Mouse (Mus musculus): ENCODE measurements at regions not wholly inside any gene's neighbourhood (a gene's known extent, or its start where the extent isn't known, plus 50 kb on each side); places are given as distances from the start of the nearest gene placed in this dataset.

DNA sequence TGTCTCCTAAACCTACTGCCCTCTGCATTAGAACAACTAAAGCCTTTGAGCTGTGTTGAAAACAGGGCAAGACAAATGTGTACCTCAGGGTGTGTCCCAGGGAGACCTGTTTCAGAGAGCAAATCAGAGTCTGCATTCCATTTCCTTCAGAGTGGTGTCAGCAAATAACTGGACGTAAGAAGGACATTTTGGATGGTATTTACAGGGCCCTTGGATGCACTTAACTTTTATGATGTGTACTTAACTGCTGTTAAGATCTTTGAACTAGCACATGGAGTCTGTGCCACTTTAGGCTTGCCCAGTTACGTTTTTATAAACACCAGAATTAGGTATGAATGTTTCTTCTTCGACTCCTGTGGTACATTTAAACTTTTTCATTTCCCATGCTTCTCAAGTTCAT is 123.0 kb upstream of the Mmadhc start:
- no peak for DNase-seq (ENCODE audit: low spot score)

DNA sequence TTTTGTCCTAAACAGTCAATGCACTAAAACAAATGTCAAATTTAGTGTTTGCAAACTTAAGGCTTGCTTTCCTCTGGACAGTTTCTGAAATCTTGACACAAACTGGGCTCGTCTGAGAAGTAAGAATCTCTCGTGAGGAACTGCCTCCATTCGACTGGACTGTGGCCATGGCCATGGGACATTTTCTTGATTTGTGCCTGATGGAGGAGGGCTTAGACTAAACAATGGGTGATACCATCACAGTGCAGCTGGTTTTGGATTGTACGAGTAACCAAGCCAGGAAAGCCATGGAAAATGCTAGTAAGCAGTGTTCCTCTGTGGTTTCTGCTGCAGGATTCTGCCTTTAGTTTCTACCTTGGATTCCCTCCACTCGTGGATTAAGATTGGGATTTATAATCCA is 121.0 kb upstream of the Mmadhc start:
- DNase-seq (ENCODE audit: low spot score) = no peak

DNA sequence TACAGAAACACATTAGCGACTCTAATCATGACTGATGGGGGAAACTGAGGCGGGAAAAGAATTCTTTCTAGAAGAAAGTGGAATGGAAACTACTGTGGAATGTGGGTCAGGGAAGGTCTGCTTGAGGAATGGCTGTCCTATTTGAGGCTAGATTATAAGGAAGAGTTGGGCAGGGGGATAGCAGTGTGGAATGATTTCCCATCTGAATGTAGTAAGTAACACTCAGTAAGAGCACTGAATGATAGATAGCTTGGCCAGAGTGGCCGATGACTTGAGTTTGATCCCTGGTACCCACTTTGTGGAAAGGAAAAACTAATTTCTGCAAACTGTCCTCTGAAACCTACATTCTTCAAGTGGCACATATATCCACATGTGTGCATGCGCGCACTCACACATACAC is 120.5 kb upstream of the Mmadhc start:
- no peak for DNase-seq (ENCODE audit: low spot score)

DNA sequence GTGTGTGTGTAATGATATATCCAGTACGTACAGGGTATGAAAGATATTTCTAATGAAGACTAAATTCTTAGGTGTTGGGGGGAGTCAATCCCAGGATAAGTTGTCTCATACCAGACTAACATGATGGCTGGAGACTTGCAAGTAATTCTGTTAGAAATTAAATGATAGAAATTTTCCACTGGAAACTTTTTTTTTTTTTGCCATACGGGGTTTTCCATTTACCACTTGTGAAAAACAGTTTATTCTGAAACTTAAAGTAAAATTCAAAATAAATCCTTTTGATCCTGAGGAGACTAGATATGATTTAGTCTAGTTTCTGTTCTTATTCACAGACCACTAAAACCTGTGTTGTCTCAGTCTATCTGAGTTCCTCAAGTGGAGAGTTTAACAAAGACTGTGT is 119.5 kb upstream of the Mmadhc start:
- no peak for DNase-seq (ENCODE audit: low spot score)

DNA sequence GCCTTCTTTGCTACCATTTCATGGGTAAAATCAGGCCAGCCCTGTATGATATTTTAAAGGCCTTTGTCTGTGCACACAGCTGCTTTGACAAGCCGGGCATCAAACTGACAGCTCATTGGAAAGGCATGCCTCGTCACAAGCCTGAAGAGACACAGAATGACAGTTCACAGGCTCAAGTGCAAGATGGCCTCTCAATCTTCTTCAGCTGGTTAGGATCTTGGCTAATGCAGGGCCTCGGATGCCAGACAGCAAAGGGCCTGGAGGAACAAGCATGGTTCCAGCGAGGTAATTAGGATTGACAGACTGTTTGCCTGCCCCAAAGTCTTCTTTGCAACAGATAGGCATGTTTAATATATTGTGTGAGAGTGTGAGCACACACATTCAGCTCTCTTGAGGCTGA is 109.3 kb upstream of the Mmadhc start:
- no peak for DNase-seq (ENCODE audit: low spot score)

DNA sequence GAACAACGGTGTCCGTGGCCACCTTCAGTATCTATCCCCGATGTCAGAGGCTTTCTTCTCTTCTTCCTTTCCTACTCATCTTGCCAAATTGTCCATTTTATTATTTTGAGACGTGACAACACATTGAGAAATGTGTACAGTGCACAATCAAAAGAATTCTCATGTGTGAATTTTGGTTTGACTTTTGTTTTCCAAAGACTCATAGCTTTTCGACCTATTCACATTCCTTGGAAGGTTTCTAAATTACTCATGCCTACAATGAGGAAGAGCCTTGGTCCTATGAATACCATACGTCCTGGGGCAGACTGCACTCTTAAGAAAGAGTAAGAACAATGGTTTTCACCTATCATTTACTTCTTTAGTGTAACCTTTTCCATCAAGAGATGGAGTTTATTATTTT is 106.5 kb upstream of the Mmadhc start:
- no peak for DNase-seq (ENCODE audit: low spot score)

DNA sequence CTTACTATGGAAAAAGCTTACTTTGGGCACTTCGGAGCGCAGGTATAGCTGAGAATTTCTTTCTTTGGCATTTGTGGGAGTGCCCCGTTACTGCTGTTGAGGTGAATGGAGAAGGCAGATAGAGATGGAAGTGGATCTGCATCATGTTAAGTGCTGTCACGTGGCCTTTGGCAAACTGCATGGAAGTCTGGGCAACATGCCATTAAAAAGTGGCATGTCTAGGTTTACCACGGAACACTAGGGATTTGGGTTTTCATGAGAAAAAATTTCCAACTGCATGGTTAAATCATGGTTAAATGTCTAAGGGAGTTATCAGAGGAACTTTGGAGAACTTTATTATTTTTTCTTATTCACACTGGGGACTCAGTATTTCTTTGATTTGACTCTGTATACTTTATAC is 102.0 kb upstream of the Mmadhc start:
- no peak for DNase-seq (ENCODE audit: low spot score)

DNA sequence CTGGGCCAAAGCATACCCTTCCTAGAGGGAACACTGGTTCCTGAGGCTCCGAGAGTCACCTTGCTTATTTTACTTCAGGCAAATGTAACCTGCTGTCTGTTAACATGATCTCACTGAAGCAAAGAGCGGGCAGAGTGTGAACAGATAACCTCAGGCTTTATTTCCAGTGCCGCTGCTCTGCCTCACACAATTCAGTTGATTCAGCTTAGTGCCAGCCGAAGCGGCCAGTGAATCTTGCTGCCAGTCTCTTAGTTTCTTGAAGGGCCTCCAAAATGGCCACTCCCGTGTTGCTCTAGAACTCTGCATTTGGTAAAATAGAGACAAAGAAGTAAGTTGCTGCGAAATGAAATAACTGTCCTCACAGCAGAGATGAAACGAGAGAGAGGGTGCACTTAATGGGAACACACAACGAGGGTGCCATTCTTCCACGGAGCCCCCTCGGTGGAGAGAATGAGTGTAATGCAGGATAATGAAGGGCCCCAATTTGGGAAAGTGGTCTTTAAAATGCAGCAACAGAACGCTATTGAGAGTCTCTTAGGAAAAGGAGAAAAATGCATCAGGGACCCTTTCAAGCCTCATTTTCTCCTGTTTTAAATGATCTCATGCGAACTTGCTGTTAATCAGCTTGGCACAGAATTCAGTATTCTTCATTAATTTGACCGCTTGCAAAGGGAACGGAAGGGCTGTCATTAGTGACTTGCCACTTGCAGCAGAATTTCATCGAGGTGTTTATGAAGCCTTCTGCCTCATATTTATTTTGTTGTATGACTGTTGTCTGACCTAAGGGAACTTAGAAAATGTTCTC is 81.2 kb upstream of the Mmadhc start:
- no peak for DNase-seq (ENCODE audit: low spot score)

DNA sequence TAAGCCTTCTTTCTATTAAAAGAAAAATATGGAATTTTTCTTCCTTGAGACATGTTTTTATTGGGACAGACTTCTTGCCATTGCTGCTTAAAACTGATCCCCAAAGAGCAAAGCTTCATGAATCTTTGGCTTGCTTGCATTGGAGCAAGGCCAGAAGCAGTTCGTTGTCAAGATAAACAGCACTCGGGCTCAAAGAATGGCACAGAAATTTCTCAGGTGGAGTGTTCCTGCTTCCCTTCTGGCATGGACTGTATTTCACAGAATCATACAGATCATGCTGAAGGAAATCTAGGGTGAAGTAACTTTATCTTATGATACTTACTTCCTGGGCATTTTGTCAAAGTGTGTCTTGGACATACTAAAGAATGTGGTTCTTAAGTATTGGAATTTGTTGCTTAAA is 77.0 kb upstream of the Mmadhc start:
- peak; percentile 26 for DNase-seq (ENCODE audit: low spot score)

DNA sequence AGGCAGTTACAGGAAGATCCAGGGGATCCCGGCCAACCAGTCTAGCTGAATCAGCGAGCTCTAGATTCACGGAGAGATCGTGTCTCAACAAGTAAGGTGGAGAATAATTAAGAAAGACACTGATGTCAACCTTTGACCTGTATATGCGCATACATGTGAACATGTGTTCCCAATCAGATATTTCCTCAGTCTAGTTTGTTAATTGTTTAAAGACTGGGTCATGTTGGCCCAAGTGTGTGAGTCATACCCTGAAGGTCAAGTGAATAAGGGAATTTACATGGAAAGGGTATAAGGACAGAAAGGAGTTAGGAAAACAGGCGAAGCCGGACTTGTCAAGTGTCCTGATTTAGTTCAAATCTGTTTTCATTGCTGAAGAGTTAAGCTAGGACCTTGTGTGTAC is 76.4 kb upstream of the Mmadhc start:
- no peak for DNase-seq (ENCODE audit: low spot score)

DNA sequence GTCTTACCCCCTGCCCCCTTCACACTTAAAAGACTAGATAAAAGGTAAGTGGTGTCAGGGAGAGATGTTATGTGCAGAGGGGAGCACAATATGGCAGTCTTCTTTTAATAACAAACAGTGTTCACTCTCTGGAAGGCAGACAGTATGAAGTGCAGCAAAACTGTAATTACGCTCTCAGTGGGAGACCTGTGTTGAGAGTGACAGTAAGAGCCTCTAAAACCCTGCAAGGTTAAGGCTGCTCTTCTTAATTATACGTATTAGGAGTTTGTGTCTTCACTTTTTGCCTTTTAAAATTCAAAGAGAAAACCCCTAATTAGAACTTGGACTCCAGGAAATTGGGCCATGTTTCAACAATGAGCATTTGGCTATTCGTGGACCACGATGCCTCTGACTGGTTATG is 72.2 kb upstream of the Mmadhc start:
- no peak for DNase-seq (ENCODE audit: low spot score)

DNA sequence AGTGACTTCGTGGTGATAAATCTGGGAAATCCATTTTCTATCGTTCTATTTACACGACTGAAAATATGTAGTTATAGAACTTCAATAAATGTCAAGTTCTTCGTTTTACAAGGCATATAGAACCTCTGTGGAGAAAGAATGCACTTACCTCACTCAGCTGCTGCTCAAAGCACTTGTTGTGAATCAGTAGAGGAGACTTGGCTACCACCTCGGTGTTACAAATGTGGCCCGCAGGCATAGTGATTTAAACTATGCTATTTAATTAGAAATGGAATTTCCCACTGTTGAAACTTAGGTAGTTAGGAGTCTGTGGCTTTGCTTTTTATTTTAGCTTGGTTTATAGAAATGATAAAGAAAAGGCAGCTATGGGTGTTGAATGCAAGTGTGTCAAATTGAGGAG is 71.8 kb upstream of the Mmadhc start:
- no peak for DNase-seq (ENCODE audit: low spot score)

DNA sequence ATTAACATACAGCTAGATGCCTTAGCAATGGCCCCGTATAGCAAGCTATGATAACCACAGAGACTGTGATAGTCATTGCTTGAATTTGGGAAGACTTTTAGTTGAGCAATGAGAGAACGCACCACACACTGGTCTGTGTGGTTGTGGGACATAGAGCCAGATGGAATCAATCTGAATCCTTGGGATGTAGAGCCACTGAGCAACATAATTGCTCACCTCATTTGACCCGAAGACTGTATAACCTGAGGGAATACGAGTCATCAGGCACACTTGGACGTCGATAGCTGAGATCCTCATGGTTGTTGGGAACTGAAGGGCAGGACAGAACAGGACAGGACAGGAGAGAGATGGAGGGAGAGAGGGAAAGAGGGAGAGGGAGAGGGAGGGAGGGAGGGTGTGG is 68.6 kb upstream of the Mmadhc start:
- no peak for DNase-seq (ENCODE audit: low spot score)

DNA sequence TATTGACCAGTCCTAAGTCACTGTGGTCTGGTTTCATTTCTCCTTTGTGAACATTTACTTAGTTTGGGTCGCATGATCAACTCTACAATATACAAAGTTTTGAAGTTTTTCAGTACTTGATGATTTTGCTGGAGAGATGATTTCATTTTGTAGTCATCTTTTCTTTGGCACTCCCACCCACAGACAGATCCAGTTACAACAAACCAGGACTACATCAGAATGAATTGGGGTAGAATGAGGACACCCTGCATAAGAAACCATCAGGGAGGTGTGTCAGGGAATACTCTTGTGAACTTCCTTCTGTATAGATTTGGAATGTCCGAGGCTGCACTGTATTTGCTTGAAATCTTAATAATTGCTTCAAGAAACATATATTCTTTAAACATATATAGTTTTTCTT is 59.5 kb upstream of the Mmadhc start:
- no peak for DNase-seq (ENCODE audit: low spot score)

DNA sequence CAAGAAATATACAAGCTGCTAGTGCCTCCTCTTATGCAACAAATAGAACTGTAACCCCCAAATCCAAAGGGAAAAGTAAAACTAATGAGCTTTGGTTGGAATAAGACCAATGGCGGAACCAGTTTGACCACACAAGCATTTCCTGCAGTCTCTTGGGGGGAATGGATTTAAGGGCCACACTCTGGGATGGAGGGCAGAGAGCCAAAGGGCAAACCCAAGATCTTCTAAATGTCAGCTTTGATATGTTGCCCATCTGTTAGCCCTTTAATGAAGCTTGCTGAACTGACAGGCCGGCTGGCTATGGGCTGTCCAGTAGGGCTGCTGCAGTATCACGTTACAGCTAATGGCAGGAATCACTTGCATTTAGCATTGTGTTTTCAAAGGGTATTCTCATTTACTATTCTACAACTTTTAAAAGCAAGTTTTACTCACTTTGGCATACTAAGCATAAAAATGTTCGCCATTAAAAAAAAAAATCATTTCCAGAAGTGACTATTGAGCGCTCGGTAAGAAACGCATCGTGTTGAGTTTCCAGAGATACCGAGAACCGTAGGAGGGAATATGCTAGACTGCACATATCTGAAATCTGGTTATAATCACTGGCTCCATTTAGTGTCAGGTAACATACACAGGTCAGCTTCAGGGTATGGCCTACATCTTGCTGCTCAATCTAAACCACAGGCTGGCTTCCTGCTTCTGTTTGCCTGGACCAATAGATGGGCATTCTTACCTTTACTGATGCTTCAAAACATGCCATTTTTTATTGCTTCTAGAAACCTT is 51.1 kb upstream of the Mmadhc start:
- no peak for DNase-seq (ENCODE audit: low spot score)
